Mouse (Mus musculus) neutrophil, adult 65 days (primary cell): Measurements from ENCODE around the gene Taok3. TPM values are rescaled to one million over a fixed set of nuclear protein-coding genes. Genes with fewer than 3 reads are reported as not detected.

Source experiments
- total RNA-seq: library from RNA; stranded (reverse); gene quantifications from 2 replicates; pipeline ENCODE4 v1.2.4, GENCODE M21; 2023

The Taok3 gene
- total RNA-seq, result 63.4 and 73.1 TPM in 2 replicates

DNA sequence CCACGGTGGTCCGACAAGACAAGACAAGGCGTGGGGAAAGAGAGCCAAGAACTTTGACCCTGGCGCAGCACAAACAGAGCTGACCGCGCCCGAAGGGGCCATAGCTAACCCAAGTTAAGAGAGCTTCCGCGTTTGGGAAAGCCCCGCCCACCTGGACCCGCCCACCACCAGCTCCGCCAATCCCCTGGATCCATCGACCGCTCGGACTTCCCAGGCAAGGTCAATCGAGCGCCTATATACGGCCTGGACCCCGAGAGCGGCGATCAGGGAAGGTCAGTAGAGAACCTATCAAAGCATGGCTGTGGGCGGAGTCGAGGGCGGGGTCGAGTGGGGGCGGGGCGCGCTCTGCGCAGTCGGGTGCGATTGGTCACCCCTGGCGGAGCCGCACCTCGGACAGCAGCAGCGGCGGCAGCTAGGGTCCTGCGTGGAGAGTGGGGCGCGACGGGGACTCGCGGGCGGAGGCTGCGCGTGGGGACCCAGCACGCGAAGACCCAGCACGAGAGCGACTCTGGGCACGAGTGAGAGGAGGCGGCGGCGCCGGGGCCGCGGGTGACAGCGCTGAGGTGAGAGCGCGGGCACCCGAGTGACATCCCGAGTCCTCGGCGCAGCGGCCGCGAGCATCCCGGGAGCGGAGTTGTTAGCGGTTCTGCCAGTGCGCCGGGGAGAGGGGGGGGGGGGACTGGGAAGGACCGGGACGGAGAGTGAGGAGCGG is at the start of gene Taok3:
Taok3 (plus strand) TSS at position 353 of the 712 bp plus-strand sequence.

DNA sequence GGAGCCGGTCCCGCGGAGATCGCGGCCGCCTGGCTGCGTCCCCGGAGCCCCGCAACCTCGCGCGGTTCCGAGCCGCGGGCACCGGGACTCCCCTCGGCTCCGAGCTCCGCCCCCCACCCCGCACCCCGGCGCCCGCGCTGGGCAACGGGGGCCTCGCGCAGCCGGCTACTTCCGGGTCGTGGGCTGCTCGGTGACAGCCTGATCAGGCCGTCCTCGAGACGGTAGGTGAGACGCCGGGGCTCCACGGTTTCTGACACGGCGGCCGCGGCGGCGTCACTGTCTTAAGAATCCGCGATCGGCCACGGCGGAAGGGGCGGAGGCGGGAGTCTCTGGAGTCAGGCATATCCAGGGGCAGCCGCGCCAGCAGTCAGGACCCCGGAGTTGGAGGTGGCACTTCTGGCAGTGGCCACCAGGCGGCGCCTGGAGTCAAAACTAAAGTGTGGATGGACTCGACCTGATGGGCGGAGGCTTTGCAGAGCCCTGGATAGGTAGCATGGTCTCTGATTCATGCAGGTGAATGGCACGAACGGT is 4.0 kb upstream of the Taok3 start, which contains the start of gene Suds3:
Suds3 (minus strand) TSS at position 278 of the 531 bp plus-strand sequence.

DNA sequence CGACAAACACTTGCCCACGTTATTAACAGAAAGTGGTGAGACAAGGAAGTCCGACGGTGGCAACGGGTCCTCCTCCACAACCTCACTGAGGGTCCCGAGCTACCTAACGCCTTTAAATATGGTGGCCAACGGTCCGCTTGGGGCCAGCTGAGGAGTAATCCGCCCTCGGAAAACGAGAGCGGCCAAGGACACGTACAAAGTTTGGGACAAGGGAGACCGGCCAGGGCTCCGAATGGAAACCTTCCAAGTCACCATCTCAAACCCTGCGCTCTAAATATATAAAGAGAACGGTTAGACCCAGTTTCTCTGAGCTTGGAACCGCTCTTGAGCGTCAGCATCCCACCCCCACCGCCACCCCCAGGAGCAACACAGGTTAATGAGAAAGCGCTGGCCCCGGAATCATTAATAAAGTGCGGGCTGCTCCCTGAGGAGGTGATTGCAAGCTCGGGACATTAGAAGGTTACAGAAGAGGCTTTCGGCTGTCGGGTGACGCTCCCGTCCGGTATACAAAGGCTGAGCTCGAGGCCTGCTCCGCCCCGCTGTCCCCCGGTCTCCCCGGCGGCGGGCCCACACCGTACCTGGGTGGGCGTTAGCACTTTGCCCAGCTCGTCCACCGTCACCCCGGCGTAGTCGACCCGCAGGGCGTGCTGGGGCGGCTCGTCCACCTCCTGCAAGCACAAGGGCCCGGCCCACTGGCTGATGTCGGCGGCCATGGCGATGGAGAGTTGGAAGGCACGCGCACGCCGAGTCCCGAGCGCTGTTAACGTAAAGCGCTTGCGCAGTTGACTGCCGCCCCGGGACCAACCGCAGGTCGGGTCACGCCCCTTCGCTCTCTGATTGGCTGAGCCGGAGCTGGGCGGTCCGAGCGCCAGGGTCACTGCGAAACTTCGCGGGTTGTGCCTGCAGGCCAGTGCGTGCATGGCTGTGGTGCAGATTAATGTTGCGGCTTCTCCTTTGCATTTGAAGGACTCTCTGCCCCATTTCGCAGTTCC is 167.2 kb downstream of the Taok3 start, which contains the start of gene Pebp1:
Pebp1 (minus strand) TSS at position 795 of the 992 bp plus-strand sequence.

DNA sequence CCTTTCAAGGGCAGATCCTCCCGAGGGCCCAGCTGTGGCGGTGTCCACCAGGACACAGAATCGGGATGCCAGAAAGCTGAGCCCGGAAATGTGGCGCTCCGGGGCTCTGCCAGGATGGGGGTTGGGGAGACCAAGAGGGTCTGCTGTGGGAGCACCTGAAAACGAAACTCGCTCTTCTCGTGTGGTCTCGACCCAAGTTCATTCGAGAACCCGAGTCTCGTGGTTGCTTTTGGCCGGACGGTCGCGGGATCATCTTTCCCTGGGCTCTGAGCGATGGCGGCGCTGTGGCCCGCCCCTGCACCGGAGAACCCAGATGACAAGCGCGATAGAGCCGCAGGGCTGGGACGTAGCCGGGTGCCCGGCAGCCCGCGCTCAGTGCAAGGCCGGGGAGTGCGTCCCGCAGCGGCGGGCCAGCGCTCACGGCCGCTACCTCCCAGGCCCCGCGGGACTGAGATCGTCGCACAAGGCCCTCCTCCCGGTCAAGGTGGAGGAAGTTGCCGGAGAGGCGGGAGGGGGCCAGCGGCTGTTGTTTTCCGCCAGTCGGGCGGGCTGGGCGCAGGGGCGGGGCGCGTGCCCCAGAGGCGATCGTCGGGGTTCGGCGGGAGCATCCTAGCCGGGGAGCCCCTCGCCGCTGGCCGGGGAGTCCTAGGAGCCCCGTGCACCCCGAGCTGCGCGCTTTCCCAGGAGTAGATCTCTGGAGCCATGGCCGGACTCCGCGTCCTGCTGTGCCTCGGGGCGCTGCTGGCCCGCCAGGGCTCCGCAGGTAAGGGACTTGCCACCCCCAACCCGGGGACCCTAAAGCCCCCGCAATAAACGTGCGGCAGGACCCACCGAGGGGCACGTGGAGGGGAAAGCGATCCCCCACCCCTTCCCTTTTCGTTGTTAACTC is 199.1 kb downstream of the Taok3 start, which contains the start of gene Vsig10:
Vsig10 (plus strand) TSS at position 343 of the 889 bp plus-strand sequence.

Other genes with a start within 250 kb of the Taok3 start
- gene Suds3, start 4.0 kb upstream of the Taok3 start, total RNA-seq, result 68.1 and 71.2 TPM in 2 replicates
- 33.3 and 36.5 TPM in 2 replicates for gene Pebp1, start 167.5 kb downstream of the Taok3 start, total RNA-seq
- 5.2 and 7.8 TPM in 2 replicates for gene Vsig10, start 199.0 kb downstream of the Taok3 start, total RNA-seq
- 54.5 and 70.9 TPM in 2 replicates for gene Wsb2, start 237.2 kb downstream of the Taok3 start, total RNA-seq